Mouse (Mus musculus) heart, embryonic 11.5 days (tissue): ENCODE measurements at regions not wholly inside any gene's neighbourhood (a gene's known extent, or its start where the extent isn't known, plus 50 kb on each side); places are given as distances from the start of the nearest gene placed in this dataset.
"Not testable (repeated sequence)": the region's sequence is repeated elsewhere in the genome, so short reads cannot be mapped to it uniquely, and the experiment has no call there.

ENCODE experiments used
- ATAC-seq: fragments of 200-750 bp; cut with Nextera tagmentation; replicated peaks from 2 replicates; pipeline ENCODE4 v1.8.0; 2017; ENCODE audit warnings: moderate library complexity; ENCODE audit not compliant: insufficient number of reproducible peaks, low FRiP score, low TSS enrichment
- H3K27ac ChIP-seq: fragments of 300-500 bp; sonication (generic); 2 replicates; pipeline ENCODE4 v1.5.1; 2014; ENCODE audit warnings: mild to moderate bottlenecking, low read depth, low read length
- H3K27me3 ChIP-seq: fragments of 300-500 bp; sonication (generic); 2 replicates; pipeline ENCODE4 v1.6.1; 2014; ENCODE audit warnings: mild to moderate bottlenecking, low read length, mixed read lengths; ENCODE audit not compliant: control insufficient read depth, insufficient read depth
- H3K36me3 ChIP-seq: fragments of 300-500 bp; sonication (generic); 2 replicates; pipeline ENCODE4 v1.6.1; 2014; ENCODE audit warnings: mild to moderate bottlenecking, low read length, moderate library complexity, mixed read lengths; ENCODE audit not compliant: control insufficient read depth, insufficient read depth
- H3K4me1 ChIP-seq: fragments of 300-500 bp; sonication (generic); 2 replicates; pipeline ENCODE4 v1.6.1; 2014; ENCODE audit warnings: low read length; ENCODE audit not compliant: control insufficient read depth, insufficient read depth
- H3K4me2 ChIP-seq: fragments of 300-500 bp; sonication (generic); 2 replicates; pipeline ENCODE4 v1.6.1; 2014; ENCODE audit warnings: mild to moderate bottlenecking, moderate library complexity
- H3K4me3 ChIP-seq: fragments of 300-500 bp; sonication (generic); 2 replicates; pipeline ENCODE4 v1.5.1; 2014; ENCODE audit warnings: low read depth, low read length
- H3K9ac ChIP-seq: fragments of 300-500 bp; sonication (generic); 2 replicates; pipeline ENCODE4 v1.6.1; 2014; ENCODE audit warnings: mild to moderate bottlenecking, low read depth, low read length, moderate library complexity
- H3K9me3 ChIP-seq: fragments of 300-500 bp; sonication (generic); replicated peaks from 2 replicates; pipeline ENCODE4 v1.6.1; 2016; ENCODE audit warnings: low read length; ENCODE audit not compliant: control insufficient read depth
- WGBS: fragments of 180-500 bp; shearing (Covaris S2); extraction: QIAGEN DNeasy Blood & Tissue Kit; methylation state at CpG from one replicate; pipeline ENCODE4 v1.1.7; 2014; ENCODE audit not compliant: insufficient replicate concordance; 5-methylcytosine and 5-hydroxymethylcytosine counted together

GRCm38 (mm10) chr13:12726831-12727230 lies 73.0 kb downstream of the Prl2c3 start:
- H3K9me3 ChIP-seq, ATAC-seq, H3K4me2 ChIP-seq, H3K27me3 ChIP-seq, H3K36me3 ChIP-seq, H3K9ac ChIP-seq, H3K4me3 ChIP-seq, H3K27ac ChIP-seq, H3K4me1 ChIP-seq: not testable (repeated sequence)

- H3K4me2 ChIP-seq, H3K9ac ChIP-seq, ATAC-seq, H3K27ac ChIP-seq, H3K4me3 ChIP-seq, H3K4me1 ChIP-seq, H3K9me3 ChIP-seq, H3K36me3 ChIP-seq, H3K27me3 ChIP-seq: not testable (repeated sequence)
- WGBS: 77% methylated on average over 7 of the region's 7 CpGs
These were observed 81.8 kb downstream of the Prl2c3 start for GRCm38 (mm10) chr13:12717972-12718546.

GRCm38 (mm10) chr13:12711471-12712273 lies 88.2 kb downstream of the Prl2c3 start:
- Histone ChIP-seq H3K27ac (no peak overlapping the region), H3K27me3 (no peaks in the 10 kb centered on the region), H3K4me2 (no peak overlapping the region), H3K9ac (no peak overlapping the region), H3K4me3 (no peak overlapping the region), H3K9me3 (no peaks in the 10 kb centered on the region), H3K36me3 (no peaks in the 10 kb centered on the region), H3K4me1 (no peaks in the 10 kb centered on the region)
- 0 out of 2 replicates have a peak, but pooled peaks have one; percentile 35 for ATAC-seq
- WGBS: 71% methylated on average over 7 of the region's 7 CpGs

- not testable (repeated sequence) for H3K27ac ChIP-seq, H3K9ac ChIP-seq, H3K4me1 ChIP-seq, H3K36me3 ChIP-seq, H3K27me3 ChIP-seq, H3K9me3 ChIP-seq
- peak overlapping the region; percentile 19; the same call in 1 of the 2 replicates for H3K4me3 ChIP-seq
- WGBS: 5% methylated on average over 15 of the region's 27 CpGs
- H3K4me2 ChIP-seq: peak overlapping the region; percentile 44
- ATAC-seq: peak; percentile 89
These were observed 96.9 kb downstream of the Prl2c3 start for GRCm38 (mm10) chr13:12702804-12703612.

GRCm38 (mm10) chr13:12702111-12702803 lies 97.6 kb downstream of the Prl2c3 start:
- not testable (repeated sequence) for H3K4me1 ChIP-seq, H3K27ac ChIP-seq, H3K9me3 ChIP-seq, H3K36me3 ChIP-seq, H3K9ac ChIP-seq, H3K27me3 ChIP-seq
- WGBS: under 1% methylated on average over 29 of the region's 46 CpGs
- ATAC-seq: peak; percentile 70
- peak overlapping the region; percentile 45 for H3K4me2 ChIP-seq
- H3K4me3 ChIP-seq: peak overlapping the region; percentile 25

GRCm38 (mm10) chr13:12693593-12694118 lies 106.2 kb downstream of the Prl2c3 start:
- ATAC-seq, H3K27ac ChIP-seq, H3K36me3 ChIP-seq, H3K4me2 ChIP-seq, H3K4me1 ChIP-seq, H3K9me3 ChIP-seq, H3K27me3 ChIP-seq, H3K4me3 ChIP-seq, H3K9ac ChIP-seq: not testable (repeated sequence)
- 36% methylated on average over 5 of the region's 7 CpGs for WGBS

- ATAC-seq, H3K9me3 ChIP-seq, H3K9ac ChIP-seq, H3K4me1 ChIP-seq, H3K4me2 ChIP-seq, H3K27me3 ChIP-seq, H3K27ac ChIP-seq, H3K4me3 ChIP-seq, H3K36me3 ChIP-seq: not testable (repeated sequence)
- WGBS: no CpG with 5 or more reads among the region's 1 CpGs
These were observed 111.1 kb downstream of the Prl2c3 start for GRCm38 (mm10) chr13:12688778-12689177.

GRCm38 (mm10) chr13:12688149-12688548 lies 111.7 kb downstream of the Prl2c3 start:
- not testable (repeated sequence) for H3K9me3 ChIP-seq, H3K4me1 ChIP-seq, ATAC-seq, H3K27me3 ChIP-seq, H3K9ac ChIP-seq, H3K27ac ChIP-seq, H3K4me2 ChIP-seq, H3K36me3 ChIP-seq, H3K4me3 ChIP-seq
- 43% methylated on average over 1 of the region's 5 CpGs for WGBS
